Mouse (Mus musculus): ENCODE measurements around the gene Gm12394. TPM values are rescaled to one million over a fixed set of nuclear protein-coding genes. Genes with fewer than 3 reads are reported as not detected.
"Not testable (repeated sequence)": the region's sequence is repeated elsewhere in the genome, so short reads cannot be mapped to it uniquely, and the experiment has no call there.

Gene Gm12394
- not detected for polyA plus RNA-seq (2017; shearing (Covaris generic))

DNA sequence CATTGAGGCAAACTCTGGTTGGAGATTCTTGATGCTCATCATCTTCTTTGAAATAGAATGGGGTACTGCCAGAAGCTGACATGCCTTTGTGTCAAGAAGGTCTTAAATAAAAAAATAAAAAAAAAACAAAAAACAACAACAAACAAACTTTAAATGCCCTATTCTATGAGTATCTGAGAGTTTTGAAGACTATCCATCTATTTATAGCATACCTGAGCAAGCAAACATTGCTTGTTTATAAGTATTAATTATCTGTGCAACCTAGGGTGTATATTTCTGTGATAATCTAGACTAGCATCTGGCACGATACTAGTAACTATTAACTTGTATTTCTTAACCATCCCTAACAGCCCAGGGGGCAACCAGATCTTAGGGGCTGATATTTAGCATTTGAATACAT is at the start of gene Gm12394:
Gm12394 (minus strand) TSS at position 101 of the 400 bp plus-strand sequence.
- not testable (repeated sequence) for ATAC-seq

DNA sequence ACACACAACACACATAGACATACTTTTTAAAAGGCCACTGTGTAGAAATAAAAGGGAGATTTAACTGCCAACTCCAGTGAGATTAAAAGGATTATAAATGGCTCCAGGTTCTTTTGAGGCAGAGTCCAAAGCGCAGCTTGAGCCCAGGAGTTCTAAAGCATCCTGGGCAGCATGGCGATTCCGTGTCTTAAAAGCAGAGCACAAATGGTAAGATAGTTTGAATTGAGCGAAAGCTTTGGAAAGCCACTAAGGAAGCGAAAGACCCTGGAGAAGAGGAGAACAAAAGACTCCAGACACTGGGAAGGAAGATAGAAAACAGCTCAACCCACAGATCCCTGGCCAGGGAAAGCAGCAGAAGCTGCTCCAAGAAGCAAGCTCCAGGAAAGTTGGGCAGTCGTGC is 48.4 kb upstream of the Gm12394 start:
- no peak for ATAC-seq

DNA sequence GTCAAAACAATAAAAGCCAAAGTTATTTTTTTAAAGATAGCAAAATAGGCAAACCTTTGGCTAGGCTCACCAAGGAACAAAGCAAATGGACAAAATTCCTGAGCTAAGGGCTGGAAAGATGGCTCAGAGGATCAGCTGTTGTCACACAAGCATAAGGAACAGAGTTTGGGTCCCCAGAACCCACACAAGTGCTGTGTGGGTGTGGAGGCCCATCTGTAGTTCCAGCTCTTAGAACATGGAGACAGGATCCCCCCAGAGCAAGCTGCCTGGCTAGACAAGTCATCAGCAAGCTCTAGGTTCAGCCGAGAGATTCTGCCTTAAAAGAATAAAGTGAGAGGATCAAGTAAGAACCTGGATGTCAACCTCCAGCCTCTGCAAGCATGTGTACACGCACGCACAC is 48.0 kb upstream of the Gm12394 start:
- ATAC-seq = no peak

DNA sequence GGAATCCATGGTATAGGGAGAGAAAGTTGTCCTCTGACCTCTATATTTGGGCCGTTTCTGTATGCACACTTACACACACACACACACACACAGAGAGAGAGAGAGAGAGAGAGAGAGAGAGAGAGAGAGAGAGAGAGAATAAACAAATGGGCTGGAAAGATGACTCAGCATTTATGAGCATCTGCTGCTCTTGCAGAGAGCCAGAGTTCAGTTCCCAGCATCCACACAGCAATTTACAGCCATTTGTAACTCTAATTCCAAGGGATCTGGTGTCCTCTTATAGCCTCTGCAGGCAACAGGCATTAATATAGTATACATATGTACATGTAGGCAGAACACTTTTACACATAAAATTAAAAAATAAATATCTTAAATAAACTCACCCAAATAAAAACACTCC is 47.4 kb upstream of the Gm12394 start:
- no peak for ATAC-seq

DNA sequence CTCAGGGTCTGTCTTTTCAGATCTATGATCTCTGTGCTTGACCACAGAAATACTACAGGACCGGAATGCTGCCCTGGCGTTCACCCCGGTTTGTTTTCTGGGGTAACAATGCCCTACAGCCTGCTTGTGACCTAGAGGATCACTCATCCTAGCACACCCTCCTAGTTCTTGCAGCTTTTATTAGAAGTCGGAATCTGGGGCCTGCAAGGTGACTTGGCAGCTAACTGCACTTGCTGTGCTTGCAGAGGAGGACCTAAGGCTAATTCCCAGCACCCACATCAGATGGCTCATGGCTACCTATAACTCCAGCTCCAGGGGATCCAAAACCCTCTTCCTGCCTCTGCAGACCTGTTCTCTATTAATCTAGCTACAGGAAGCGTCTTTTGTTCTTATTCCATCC is 46.2 kb upstream of the Gm12394 start:
- no peak for ATAC-seq

DNA sequence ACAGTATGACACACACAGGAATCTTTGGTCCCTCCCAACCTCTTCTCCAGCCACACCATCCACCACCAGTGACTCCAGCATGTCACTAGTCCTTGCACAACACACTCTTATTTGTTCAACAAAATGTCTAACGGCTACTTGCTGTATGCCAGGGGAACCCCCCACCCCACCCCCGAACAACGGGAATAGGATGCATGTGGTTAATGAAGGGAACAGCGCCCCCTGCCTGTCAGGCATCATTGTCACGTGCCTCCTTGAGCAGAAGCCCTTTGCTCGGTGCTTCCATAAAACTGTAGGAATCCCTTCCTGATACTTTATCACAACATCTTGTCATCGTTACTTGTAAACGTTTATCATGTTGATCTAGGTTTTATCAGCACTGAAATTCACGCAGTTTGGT is 45.6 kb upstream of the Gm12394 start:
- no peak for ATAC-seq

DNA sequence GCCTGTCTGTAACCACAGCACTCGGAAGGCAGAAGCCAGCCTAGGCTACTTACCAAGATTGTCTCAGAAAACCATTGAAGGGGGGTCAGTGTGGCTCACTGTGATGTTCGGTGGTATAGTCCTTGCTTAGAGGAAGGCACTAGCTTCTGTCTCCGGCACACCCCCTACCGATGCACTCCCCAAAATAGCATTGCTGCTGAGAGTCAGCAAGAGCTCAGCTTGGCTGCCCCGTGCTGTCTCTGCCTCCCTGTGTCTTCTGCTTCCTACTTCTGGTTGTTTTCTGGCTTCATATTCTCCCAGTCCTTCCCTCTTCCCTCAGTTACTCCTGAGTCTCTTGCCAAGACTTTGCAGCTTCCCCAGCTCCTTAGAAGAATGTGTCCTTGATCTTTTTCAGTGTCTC is 44.3 kb upstream of the Gm12394 start:
- no peak for ATAC-seq

DNA sequence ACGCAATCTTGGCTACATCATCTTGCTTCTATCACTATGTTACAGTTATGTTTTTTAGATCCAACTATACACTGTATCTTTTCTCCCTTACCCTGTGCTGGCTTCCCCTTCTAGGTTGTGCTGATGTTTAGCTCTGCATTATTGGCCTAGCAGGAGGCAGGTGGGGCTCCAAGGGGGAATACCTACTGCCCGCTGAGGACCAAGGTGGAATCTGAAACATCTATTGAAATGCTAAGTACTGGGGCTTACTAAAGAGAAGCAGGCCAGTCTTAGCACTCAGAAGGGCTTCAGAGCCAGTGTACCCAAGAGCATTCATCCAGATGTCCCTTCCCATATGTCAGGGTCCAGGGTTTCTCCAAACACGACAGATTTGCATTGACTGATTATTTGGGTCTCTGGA is 42.3 kb upstream of the Gm12394 start:
- ATAC-seq = no peak

DNA sequence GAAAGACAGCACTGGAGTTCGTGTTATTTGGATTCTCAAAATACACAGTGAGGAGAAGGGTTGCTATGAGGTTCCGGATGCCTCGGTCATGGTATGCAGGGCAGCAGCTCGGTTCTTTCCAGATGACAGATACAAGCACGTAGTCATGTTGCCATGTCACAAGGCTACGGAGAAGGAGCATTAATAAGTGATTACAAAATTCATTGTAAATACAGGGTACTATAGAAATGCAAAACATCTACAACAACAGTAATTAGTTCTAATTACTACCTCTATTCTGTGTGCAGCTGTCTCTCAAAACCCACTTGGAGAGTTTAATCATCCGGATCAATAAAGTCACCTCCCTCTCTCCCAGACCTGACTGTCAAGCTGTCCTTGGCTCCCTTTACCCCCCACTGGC is 38.5 kb upstream of the Gm12394 start:
- no peak for ATAC-seq

DNA sequence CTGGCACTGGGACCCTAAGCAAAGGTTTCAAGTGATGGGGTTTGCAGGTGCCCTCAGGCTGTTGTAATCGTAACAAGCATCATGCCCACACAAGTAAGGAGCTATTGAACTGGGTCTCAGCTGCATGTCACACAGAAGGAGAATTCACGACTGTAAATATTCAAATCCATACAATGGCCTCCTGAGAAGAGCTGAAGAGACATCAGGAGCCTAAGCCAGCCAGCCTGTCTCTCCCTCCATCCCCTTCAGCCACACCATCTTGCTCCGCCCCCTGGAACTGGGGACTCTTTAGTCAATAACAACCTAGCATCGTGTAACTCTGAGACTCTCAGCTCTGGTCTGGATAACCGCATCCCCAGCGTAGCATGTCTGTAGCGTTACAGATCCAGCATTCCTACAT is 34.6 kb upstream of the Gm12394 start:
- ATAC-seq = no peak

DNA sequence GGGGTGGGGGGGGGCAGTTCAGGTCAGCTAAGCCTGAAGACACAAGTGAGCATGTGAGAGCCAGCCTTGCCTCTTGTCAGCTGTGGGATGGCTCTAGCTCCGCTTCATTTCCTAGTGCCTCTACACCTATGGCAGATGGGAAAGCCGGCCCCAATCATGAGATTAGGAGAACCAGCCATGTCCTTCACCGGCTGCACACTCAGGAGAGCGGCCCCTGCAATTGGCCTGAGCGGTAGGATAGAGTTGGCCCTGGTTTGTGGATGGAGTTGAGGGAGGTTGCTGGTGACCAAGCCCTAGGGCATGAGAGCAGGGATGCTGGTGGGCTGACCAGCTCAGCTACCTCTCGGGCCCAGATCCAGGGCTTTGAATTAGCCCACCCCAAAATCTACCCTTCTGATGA is 32.2 kb upstream of the Gm12394 start:
- no peak for ATAC-seq

DNA sequence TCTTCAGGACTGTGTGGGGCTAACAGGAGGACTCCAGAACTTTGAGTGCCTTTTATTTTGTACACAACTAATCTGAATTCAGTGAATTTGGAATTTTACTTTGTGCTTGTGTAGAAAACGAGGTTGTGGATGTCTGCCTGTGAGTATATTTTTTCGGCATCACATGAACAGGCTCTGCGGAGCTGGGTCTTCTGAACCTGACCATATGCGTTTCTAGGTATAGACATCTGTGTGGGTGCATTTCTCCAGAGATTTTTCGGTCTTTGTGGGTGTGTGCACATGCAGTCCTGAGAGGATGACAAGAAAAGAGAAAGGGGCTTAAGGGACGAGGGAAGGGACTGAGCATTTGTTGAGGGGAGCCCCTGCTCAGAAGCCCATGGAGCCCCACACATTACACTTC is 30.4 kb upstream of the Gm12394 start:
- ATAC-seq = no peak

DNA sequence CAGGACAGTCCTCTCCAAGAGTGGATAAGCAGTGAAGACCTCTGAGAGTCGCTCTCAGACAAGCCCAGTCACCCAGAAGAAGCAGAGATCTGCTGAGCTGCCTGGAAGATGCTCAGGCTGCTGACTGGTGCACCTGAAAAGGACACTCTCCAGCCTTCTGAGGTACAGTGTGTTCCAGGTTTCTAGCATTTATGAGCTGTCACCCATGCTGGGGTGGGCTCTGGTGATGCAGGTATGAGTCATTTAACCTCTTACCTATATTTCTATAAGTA is 24.0 kb upstream of the Gm12394 start:
- no peak for ATAC-seq

DNA sequence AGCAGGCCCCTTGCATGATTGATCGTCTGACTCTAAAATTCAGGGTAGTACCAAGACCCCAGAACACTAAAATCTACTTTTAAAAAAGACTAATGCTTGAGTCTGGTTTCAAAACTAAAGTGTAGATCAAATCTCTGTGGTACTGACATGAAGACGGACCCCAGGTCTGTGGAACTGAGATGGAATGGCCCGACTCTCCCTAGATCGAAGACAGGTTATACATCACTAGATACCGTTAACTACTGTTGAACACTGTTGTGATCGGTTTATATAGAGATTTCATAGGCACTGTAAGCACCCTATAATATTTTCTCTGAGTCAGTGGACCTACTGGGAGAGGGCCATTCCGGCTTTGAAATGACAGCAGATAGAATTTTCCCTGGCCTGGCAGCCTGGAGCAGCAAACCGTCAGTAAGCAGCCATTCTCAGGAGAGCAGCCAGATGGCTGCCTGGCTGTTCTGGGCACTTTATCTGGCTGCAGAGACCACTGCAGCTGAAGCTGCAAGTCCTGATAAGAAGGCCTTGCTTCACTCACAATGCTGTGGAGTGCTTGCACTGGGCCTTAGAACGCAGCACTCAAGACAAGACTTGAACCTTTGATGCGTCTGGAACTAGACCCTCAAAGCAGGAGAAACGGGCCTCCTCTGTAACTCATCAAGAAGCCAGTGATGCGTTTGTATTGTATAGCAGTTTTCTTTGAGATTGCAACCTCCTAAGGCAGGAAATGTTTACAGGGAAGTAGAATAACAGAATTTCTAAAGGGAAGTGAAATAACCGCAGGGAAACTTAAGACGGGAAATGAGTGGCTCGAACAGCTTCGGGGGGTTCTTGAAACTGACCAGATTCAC is 23.5 kb upstream of the Gm12394 start:
- no peak for ATAC-seq

DNA sequence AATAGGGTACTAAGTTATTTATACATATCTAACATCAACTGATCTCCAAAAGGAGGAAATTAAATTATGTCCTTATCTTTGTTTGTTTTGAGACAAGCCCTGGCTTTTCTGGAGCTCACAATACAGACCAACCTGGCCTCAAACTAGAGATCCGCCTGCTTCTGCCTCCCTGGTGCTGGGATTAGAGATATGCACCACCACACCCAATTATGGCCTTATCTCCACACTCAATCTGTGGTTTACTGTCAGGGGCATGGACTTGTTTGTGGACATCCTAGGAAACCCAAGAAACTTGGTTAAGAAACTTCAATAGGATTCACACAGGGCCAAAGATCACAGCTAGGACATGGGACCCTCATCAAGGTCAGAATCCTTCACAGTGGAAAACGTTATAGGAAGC is 21.1 kb upstream of the Gm12394 start:
- no peak for ATAC-seq

DNA sequence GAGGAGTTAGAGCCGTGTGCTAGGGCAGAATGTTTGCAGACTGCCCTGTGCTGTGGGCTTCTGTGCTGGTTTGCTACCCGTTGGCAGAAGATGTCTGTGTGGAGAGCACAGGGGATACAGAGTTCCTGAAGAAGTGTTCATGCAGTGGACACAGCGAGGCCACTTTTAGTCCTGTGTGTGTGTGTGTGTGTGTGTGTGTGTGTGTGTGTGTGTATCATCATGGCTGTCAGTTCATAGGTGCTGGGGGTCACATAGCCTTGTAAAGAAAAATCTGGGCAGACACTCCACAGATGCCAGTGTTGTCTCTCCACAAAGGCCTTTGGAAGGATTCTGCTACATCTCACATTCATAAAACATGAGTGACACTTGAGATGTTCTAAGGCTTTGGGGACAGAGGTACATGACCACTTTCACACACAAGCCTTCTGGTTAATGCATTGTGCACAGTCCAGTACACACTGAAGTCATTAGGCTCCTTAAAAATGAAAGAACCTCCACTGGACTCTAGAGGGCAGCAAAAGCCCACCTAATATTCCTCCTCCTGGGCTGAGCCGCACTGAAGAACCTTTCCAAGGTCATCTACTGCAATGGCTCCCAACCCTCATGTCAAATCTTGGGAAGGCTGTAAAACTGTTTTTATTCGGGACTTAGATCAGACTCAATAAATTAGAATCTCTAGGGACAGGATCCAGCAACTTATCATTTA is 20.2 kb upstream of the Gm12394 start:
- ATAC-seq = no peak

DNA sequence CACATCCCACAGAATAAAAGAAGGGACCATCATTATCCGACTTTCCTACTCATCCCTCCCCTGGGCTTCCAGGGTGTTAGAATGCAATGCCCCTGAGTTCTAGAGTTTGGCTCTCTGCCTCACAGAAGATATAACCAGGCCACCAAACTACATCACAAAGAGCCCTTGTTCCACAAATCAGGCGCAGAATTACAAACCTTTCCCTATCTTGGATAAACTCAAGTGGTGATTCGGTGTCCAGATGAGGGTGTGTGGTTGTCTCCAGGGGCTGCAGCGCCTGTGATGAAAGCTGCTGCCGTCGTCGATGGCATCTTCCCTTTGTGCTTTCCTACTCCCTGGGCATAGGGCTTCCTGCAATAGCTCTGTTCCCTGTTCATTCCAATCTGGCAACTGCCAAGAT is 17.6 kb upstream of the Gm12394 start, which contains the start of gene Fam205c:
Fam205c (minus strand) TSS at position 101 of the 400 bp plus-strand sequence.
- ATAC-seq = no peak

DNA sequence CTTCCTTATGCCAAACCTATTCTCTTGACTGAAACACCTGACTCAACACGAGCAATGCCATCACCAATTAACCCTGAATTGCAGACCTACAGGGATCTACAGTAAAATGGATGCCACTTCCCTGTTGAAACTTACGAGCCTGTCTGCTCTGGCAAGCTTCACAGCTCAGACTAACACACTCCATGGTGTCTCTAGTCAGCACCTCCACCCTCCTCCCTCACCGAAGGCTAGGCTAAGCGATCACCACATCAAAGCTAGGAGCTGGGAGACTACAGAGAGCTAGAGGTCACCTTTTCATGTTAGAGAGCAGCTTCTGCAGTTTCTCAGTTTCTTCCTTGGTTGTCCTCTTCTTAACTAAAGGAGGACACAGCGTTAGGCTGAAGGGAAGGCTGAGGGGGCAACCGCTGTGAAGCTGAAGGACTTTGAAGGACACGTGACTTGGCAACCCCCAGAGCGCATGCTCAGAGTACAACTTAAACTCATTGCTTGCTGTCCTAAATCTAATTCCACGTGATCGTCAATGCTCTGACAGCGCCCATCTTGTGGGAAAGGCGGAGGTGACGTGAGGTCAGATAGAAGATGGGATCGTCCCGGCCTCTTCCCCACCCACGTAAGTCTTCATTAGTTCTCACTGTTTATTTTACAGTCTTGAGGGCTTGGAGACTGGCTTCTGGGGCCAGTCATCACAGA is 16.3 kb upstream of the Gm12394 start:
- no peak for ATAC-seq

DNA sequence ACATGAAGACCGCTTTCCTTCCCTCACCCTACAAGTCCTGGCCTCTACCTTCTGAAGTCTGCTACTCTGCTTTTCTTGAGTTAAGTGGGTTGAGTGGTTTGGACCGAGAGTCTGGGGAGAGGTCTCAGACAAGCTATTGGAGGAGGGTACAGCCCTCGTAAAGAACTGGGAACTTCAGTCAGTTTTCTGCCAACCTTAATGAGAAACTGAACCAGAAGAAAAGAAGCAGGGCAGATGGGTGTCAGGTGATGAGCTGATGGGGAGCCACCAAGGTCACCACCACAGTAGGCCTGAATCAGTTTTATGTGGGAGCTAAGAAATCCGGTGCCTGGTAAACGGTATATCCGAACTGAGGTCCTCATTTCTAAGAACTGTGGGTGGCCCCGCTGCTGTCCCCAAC is 15.6 kb upstream of the Gm12394 start:
- no peak for ATAC-seq

DNA sequence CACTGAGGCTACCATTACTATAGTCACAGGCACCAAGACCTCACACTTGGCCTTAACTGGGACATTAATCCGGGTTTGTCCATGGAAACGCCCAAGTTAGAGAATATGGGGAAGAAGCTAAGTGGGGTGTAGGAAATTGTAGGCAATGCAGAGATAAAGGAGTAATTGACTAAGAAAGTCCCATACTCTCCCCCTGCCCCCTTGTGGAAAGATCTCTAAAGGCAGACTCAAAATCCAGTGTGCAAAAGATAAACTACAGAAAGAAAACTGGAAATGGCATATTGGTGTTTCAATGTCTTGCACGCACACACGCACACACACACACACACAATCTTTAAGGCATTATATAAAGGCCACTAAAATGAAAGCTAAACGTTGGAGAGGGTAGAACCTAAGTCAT is 14.2 kb upstream of the Gm12394 start:
- ATAC-seq = no peak

DNA sequence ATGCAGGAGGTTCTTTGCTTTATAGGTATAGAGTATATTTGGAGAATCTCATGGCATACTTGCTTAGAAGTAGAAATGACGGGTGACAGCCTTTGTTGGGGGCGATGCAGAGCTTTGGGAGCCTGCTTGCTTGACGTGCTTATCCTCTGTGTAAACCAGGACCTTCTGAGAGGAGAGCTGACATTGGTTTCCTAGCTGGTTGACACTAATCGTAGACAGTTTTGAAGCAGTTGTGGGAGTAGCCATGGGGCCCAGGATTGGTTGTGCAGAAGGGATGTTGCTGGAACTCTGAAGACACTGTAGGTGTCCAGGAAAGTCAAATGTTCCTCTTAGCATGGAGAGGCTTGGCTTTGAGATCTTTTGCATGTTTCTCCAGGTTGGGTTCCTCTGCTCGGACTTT is 11.6 kb upstream of the Gm12394 start:
- no peak for ATAC-seq

DNA sequence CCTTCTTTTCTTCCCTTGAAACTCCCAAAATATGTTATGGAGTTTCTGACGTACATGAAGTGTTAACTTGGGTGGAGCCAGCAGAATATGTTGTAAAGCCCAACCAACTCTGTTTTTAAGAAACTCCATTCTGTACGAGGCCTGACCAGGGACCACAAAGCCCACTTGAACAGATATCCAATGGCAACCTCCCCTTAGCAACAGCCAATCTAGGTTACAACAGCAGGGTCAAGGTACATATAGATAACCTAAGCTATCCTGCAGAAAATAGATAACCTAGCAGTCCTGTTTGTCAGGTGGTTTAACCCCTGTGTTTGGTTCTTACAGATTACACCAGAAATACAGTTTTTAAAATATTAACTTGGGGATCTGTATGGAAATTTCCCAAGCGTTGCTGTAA is 10.8 kb upstream of the Gm12394 start:
- ATAC-seq = no peak

DNA sequence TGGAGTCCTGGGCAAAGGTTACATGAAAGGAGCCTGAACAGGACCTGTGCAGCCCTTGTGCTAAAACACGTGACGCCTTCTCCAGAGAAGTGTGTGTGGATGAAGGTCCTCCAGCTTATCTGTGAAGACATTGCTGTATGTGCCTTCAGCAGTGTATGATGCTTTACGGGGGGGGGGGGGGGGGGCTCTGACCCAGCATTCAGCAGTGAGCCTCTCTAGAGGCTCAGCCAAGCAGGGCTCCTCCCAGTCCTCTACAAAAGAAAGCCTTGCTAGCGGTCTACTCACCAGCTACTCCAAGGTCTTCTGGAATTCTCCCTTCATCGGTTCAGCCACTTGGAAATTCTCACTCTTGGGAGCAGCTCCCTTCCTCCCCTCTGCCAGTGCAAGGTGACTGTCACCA is 6.9 kb upstream of the Gm12394 start:
- not testable (repeated sequence) for ATAC-seq

DNA sequence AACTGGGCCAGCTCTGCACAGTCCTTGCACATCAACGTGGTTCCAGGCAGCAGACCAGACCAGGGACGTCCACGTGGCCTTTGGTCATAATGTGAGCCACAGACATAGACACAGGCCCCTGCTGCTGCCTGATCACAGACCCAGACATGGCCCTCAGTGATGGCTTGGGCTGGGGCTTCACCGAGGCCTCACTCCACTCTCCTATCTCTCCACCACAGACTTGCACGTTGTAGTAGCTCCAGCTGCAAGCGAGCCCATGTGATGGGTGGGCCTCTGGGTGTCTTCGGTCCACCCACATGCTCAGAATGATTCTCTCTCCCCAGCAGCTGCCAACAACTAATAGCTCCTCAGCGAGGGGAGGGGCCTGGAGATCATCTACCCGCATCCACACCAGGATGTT is 3.9 kb upstream of the Gm12394 start:
- not testable (repeated sequence) for ATAC-seq

Data from activated CD4-positive, CD25-positive, alpha-beta regulatory T cell, adult 4 months (primary cell).